Mouse (Mus musculus) liver, embryonic 15.5 days (tissue): Measurements from ENCODE around the gene Zmynd10. TPM values are rescaled to one million over a fixed set of nuclear protein-coding genes. Genes with fewer than 3 reads are reported as not detected.
A peak's percentile ranks its signal among the peaks of the same experiment; 100 is the strongest.
"Not testable (repeated sequence)": the region's sequence is repeated elsewhere in the genome, so short reads cannot be mapped to it uniquely, and the experiment has no call there.

Experiments
- ATAC-seq: fragments of 200-750 bp; cut with Nextera tagmentation; 2 replicates; pipeline ENCODE4 v1.8.0; 2017; ENCODE audit warnings: moderate number of reproducible peaks, mild to moderate bottlenecking, moderate library complexity; ENCODE audit not compliant: insufficient read depth
- H3K27ac ChIP-seq: fragments of 300-500 bp; sonication (generic); replicated peaks from 2 replicates; pipeline ENCODE4 v1.5.1; 2015; ENCODE audit warnings: mild to moderate bottlenecking, inconsistent platforms
- H3K27me3 ChIP-seq: fragments of 300-500 bp; sonication (generic); 2 replicates; pipeline ENCODE4 v1.6.1; 2015; ENCODE audit warnings: mild to moderate bottlenecking, inconsistent platforms
- H3K36me3 ChIP-seq: fragments of 300-500 bp; sonication (generic); replicated peaks from 2 replicates; pipeline ENCODE4 v1.6.1; 2015; ENCODE audit warnings: moderate library complexity, mild to moderate bottlenecking, inconsistent platforms
- H3K4me1 ChIP-seq: fragments of 300-500 bp; sonication (generic); replicated peaks from 2 replicates; pipeline ENCODE4 v1.6.1; 2015; ENCODE audit warnings: inconsistent platforms
- H3K4me2 ChIP-seq: fragments of 300-500 bp; sonication (generic); 2 replicates; pipeline ENCODE4 v1.6.1; 2015; ENCODE audit warnings: moderate library complexity, mild to moderate bottlenecking, inconsistent platforms
- H3K4me3 ChIP-seq: fragments of 300-500 bp; sonication (generic); replicated peaks from 2 replicates; pipeline ENCODE4 v1.5.1; 2015; ENCODE audit warnings: mild to moderate bottlenecking, inconsistent platforms
- H3K9ac ChIP-seq: fragments of 300-500 bp; sonication (generic); 2 replicates; pipeline ENCODE4 v1.6.1; 2015; ENCODE audit warnings: moderate library complexity, mild to moderate bottlenecking, inconsistent platforms
- H3K9me3 ChIP-seq: fragments of 300-500 bp; sonication (generic); replicated peaks from 2 replicates; pipeline ENCODE4 v1.6.1; 2016; ENCODE audit warnings: inconsistent platforms
- WGBS: fragments of 180-500 bp; shearing (Covaris S2); methylation state at CpG from one replicate; pipeline ENCODE4 v1.1.7; 2015; ENCODE audit warnings: mixed read lengths; ENCODE audit not compliant: insufficient replicate concordance; 5-methylcytosine and 5-hydroxymethylcytosine counted together
- polyA plus RNA-seq: library from polyadenylated mRNA; unstranded; fragments of >200 nt; fragmentation: Nextera tagmentation; extraction: Ambion mirVana; gene quantifications from 2 replicates; pipeline ENCODE4 v1.2.1, GENCODE M21; 2015

The Zmynd10 gene
- polyA plus RNA-seq, 1 experiment from 2014 or later, result 0.64 TPM

DNA sequence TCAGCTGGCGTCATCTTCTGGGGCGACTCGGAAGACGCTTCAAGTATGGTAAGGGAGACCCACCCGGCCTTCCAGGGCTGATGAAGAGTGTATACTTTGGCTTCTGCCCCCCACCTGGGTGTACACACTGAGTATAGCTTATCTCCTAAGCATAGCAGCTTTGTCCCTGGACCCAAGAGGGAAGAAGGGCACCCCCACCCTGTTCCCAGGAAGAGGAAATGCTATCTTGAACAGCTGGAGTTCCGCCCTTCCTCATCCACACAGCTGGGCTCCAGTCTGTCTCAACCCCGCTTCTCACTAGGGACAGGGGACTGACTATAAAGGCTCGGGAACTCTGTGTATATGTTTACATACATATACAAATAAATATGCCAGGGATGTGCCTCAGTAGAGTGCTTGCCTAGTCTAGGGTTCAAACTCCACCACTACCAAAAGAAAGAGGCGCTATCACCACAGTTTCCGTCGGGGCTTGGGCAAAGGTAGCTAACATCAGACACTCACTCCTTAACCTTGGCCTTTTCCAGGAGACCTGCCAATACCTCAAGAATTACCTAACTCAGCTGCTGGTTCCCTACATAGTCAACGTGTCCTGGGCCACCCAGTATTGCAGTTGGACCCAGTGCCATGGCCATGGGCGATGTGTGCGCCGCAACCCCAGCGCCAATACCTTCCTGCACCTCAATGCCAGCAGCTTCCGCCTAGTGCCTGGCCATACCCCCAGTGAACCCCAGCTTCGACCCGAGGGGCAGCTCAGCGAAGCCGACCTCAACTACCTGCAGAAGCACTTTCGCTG is 24.6 kb downstream of the Zmynd10 start:
- peak overlapping the region; percentile 96 for H3K27ac ChIP-seq
- peak; percentile 31 for ATAC-seq
- WGBS, result 68% methylated on average over 22 of the region's 22 CpGs
- peaks cover 33% of the 10 kb centered on the region for H3K36me3 ChIP-seq
- H3K4me1 ChIP-seq, result peaks cover 86% of the 10 kb centered on the region
- peak overlapping the region; percentile 81 for H3K9ac ChIP-seq
- peak overlapping the region; percentile 80 for H3K4me3 ChIP-seq
- peak overlapping the region; percentile 89 for H3K4me2 ChIP-seq
- H3K9me3 ChIP-seq, result no peaks in the 10 kb centered on the region
- no peaks in the 10 kb centered on the region for H3K27me3 ChIP-seq

- Histone ChIP-seq H3K9ac (peak overlapping the region; percentile 81; the same call in 1 of the 2 replicates), H3K27me3 (no peaks in the 10 kb centered on the region), H3K4me1 (peaks cover 86% of the 10 kb centered on the region), H3K27ac (peak overlapping the region; percentile 96), H3K36me3 (peaks cover 33% of the 10 kb centered on the region), H3K4me3 (peak overlapping the region; percentile 80; the same call in 1 of the 2 replicates), H3K4me2 (peak overlapping the region; percentile 89), H3K9me3 (no peaks in the 10 kb centered on the region)
- ATAC-seq, result no peak
- 83% methylated on average over 2 of the region's 2 CpGs for WGBS
Measured at GRCm38 (mm10) chr9:107572327-107572662, 25.2 kb downstream of the Zmynd10 start.

DNA sequence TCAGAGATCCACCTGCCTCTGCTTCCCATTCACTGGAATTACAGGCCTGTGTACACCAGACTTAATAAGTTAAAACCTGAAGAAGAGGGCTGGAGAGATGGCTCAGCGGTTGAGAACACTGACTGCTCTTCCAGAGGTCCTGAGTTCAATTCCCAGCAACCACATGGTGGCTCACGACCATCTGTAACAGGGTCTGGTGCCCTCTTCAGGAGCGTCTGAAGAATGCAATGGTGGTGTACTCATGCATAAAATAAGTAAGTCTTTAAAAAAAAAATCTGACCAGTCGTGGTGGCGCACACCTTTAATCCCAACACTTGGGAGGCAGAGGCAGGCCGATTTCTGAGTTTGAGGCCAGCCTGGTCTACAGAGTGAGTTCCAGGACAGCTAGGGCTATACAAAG is 26.7 kb downstream of the Zmynd10 start:
- not testable (repeated sequence) for ATAC-seq, H3K9ac ChIP-seq, H3K27ac ChIP-seq, H3K9me3 ChIP-seq, H3K4me3 ChIP-seq, H3K27me3 ChIP-seq, H3K4me2 ChIP-seq
- WGBS, result 66% methylated on average over 6 of the region's 6 CpGs
- peaks cover 85% of the 10 kb centered on the region for H3K4me1 ChIP-seq
- peaks cover 33% of the 10 kb centered on the region for H3K36me3 ChIP-seq

DNA sequence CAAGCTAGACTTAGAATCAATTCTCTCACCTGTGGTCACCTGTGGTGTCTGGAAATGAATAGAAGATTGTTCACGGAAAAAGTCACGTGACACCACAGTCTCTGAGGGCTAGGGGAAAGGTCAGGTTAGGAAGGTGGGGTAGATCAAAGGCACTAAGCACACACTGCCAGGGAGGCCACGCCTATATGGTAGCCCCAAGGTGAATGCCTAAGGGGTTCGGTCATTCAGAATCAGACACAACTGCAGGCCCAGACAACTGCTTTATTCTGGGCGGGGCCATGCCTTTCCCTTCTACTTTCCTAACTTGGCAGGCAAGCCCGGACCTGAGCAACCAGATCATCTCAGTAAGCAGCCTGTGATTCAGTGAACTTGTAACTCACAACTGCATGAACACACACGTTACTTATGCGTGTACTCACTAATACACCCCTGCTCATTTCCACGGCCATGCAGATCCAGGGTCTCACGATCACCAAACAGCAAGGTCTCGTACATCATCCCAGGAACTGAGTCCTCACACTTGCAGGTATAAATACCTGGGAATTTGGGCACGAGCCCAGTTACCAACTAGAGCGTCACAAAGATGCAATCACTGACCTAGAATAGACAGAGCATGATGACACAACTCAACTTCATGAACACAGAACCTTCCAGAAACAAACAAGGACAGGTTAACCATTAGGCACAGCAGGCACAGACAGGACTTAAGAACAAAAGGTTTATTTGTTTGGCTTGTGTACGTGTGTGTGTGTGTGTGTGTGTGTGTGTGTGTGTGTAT is 28.7 kb downstream of the Zmynd10 start:
- Histone ChIP-seq H3K4me2 (peak overlapping the region; percentile 0; the same call in 1 of the 2 replicates), H3K27me3 (no peaks in the 10 kb centered on the region), H3K9ac (no peak overlapping the region), H3K4me3 (no peak overlapping the region), H3K36me3 (peaks cover 33% of the 10 kb centered on the region), H3K9me3 (no peaks in the 10 kb centered on the region), H3K27ac (peak overlapping the region; percentile 84), H3K4me1 (peaks cover 90% of the 10 kb centered on the region)
- no peak for ATAC-seq
- 73% methylated on average over 14 of the region's 14 CpGs for WGBS

DNA sequence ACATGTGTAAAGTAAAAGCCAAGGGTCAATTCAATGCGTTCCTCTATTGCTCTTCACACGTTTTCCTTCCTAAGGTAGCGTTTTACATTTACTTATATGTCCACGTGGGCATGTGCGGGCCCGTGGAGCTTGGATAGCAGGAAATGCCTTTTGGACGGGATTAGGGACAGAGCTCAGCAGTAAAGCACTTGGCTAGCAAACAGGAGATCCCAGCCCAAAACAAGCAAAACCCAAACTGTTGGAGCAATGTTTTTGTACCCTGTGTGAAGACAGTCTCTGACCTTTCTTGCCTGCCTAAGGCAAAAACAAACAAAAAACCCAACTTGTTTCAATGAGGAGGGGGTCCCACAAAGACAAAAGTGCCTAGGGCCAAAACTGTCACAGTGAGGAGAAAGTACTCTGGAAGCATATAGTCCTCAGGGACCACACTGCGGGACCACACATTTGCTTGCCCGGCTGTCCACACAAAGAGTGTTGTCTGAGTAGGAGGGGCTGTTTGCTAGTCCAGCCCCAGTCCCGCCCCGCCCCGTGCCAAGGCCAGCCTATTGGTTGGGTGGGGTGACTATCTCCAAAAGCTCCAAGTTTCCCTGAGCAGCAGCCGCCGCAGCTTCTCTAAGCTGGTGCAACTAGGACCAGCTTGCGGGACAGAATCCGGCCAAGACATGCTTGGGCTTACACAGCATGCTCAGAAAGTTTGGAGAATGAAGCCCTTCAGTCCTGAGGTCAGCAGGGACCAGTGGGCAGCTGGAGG is 29.4 kb downstream of the Zmynd10 start, which contains the start of gene Hyal1:
TSS of gene Hyal1 (plus strand) at position 571 of the 751 bp plus-strand sequence.
- Histone ChIP-seq H3K4me3 (peak within 1 kb of the TSS; percentile 55), H3K4me1 (peaks cover 89% of the 10 kb centered on the region)

GRCm38 (mm10) chr9:107577871-107578270 is 30.8 kb downstream of the Zmynd10 start:
- H3K27ac ChIP-seq, result 0 out of 2 replicates have a peak overlapping the region, but pooled peaks have one; percentile 69
- no peaks in the 10 kb centered on the region for H3K9me3 ChIP-seq
- H3K9ac ChIP-seq, result no peak overlapping the region
- no peaks in the 10 kb centered on the region for H3K27me3 ChIP-seq
- H3K36me3 ChIP-seq, result peaks cover 16% of the 10 kb centered on the region
- H3K4me3 ChIP-seq, result no peak overlapping the region
- 84% methylated on average over 10 of the region's 10 CpGs for WGBS
- peaks cover 89% of the 10 kb centered on the region for H3K4me1 ChIP-seq
- no peak for ATAC-seq
- peak overlapping the region; percentile 76 for H3K4me2 ChIP-seq

More for the DNA sequence above, 29.4 kb downstream of the Zmynd10 start, which contains the start of gene Hyal1:
- Histone ChIP-seq H3K27me3 (no peaks in the 10 kb centered on the region), H3K9me3 (no peaks in the 10 kb centered on the region), H3K36me3 (peaks cover 29% of the 10 kb centered on the region), H3K9ac (peak within 1 kb of the TSS; percentile 58), H3K27ac (peak within 1 kb of the TSS; percentile 84), H3K4me2 (peak within 1 kb of the TSS; percentile 76)
- 24% methylated on average over 16 of the region's 16 CpGs for WGBS
- ATAC-seq, result peak; percentile 65

- peaks cover 17% of the 10 kb centered on the region for H3K36me3 ChIP-seq
- no peak within 1 kb of the TSS for H3K4me3 ChIP-seq
- H3K27me3 ChIP-seq, result no peaks in the 10 kb centered on the region
- H3K27ac ChIP-seq, result peak within 1 kb of the TSS; percentile 96
- no peak for ATAC-seq
- no peak within 1 kb of the TSS; the same call in 1 of the 2 replicates for H3K9ac ChIP-seq
- H3K4me1 ChIP-seq, result peaks cover 88% of the 10 kb centered on the region
- no peaks in the 10 kb centered on the region for H3K9me3 ChIP-seq
- peak within 1 kb of the TSS; percentile 80 for H3K4me2 ChIP-seq
- 73% methylated on average over 3 of the region's 3 CpGs for WGBS
Measured at GRCm38 (mm10) chr9:107578587-107578986, 31.5 kb downstream of the Zmynd10 start, which contains the start of gene Naa80. Gene Naa80, plus strand, starts transcription at chr9:107578887.

DNA sequence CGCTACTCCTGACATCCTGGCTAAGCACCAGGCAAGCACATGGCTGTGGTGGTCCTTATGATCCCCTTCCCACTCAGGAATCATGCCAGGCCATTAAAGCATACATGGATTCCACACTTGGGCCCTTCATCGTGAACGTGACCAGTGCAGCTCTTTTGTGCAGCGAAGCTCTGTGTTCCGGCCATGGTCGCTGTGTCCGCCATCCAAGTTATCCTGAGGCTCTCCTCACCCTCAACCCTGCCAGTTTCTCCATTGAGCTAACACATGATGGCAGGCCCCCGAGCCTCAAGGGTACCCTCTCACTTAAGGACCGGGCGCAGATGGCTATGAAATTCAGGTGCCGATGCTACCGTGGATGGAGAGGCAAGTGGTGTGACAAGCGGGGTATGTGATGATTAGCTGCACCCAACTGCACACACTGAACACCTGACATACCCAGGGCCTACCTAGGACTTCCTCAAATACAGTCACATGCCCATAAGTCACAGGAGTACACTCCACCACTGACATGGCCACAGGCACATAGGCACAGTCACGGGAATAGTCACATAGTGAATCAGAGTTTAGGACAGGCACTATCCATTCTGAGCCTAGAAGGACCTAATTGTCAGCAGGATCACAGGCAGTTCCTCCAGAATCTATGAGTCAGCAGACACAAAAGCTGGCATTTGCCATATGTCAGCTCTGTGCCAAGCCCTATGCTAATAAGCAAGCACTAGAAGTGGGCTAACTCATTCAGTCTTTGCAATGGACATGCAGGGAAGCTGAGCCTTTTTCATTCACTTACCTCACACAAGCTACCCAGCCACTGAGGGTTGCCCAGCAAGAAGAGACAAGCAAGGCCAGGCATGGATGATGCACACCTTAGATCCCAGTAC is 32.2 kb downstream of the Zmynd10 start:
- Histone ChIP-seq H3K9ac (no peak overlapping the region), H3K4me1 (peaks cover 92% of the 10 kb centered on the region), H3K9me3 (no peaks in the 10 kb centered on the region), H3K27ac (peak overlapping the region; percentile 96), H3K4me2 (0 out of 2 replicates have a peak overlapping the region, but pooled peaks have one; percentile 80), H3K27me3 (no peaks in the 10 kb centered on the region), H3K4me3 (no peak overlapping the region), H3K36me3 (peaks cover 20% of the 10 kb centered on the region)
- WGBS, result 88% methylated on average over 14 of the region's 14 CpGs
- no peak for ATAC-seq

DNA sequence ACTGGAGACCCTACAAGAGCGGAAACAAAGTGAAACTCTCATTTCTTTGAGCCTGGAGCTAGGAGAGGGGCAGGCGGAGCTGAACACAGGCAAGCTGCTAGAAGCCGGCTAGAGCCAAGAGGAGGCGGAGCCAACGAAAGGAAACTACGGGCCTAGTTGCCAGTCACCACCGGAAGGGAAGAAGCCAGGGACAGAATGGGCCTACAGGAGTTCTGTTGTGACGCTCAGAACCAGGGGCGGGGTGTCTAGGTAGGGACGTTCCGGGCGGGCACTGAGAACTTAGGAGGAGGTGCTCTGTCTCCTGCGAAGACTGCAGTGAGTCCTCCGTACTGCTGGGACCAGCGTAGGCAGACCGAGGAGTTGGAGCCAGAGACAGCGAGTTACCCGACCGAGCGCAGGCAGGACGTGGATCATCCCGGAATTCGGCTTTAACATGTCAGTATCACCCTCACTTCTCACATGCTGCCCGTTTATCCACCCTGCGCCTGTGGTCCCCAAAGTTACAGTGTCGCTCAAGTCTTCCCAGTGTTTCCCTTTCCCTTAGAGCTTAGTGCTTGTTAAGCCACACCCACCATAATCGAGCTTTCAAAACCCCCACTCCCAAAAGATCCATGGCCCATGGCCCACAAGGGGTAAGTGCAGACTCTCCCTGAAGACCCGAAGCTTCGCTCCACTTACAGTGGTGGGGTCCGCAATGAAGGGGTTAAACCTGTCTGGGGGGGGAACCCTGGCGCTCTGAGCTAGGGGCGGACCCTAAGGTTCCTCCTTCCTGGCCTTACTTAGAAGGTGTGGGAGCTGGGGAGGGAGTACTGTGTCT is 33.6 kb downstream of the Zmynd10 start, which contains the start of gene Hyal3:
TSS of gene Hyal3 (plus strand) at position 318 of the 817 bp plus-strand sequence.
- Histone ChIP-seq H3K9ac (peak within 1 kb of the TSS; percentile 70), H3K4me3 (peak within 1 kb of the TSS; percentile 64), H3K27me3 (no peaks in the 10 kb centered on the region), H3K36me3 (peaks cover 22% of the 10 kb centered on the region), H3K9me3 (no peaks in the 10 kb centered on the region), H3K4me2 (peak within 1 kb of the TSS; percentile 80), H3K27ac (peak within 1 kb of the TSS; percentile 96), H3K4me1 (peaks cover 94% of the 10 kb centered on the region)
- ATAC-seq, result peak; percentile 79
- under 1% methylated on average over 32 of the region's 32 CpGs for WGBS
